Mouse (Mus musculus): ENCODE measurements around the gene Gm9903.

GRCm38 (mm10) chr5:33630615-33631014 lies 890 bp downstream of the Gm9903 start:
- TF ChIP-seq EP300 (optimal IDR thresholded peaks at IDR 0.05), result no peak
- no peak for TF ChIP-seq CTCF (IDR thresholded peaks at IDR 0.05; ENCODE audit: low read depth)

Data from stomach, postnatal 0 days (tissue).